Mouse (Mus musculus) testis, adult 2 months (tissue): Measurements from ENCODE around the gene Dus2. TPM values are rescaled to one million over a fixed set of nuclear protein-coding genes. Genes with fewer than 3 reads are reported as not detected.

Experiments
- H3K27ac ChIP-seq: fragments of 200-500 bp; 2 replicates; pipeline ENCODE4 v1.5.1; 2012; ENCODE audit warnings: low read depth, low read length; ENCODE audit not compliant: control insufficient read depth, insufficient read depth
- H3K27me3 ChIP-seq: fragments of 200-500 bp; 2 replicates; pipeline ENCODE4 v1.6.1; 2012; ENCODE audit warnings: mild to moderate bottlenecking, low read length, moderate library complexity; ENCODE audit not compliant: control insufficient read depth, insufficient read depth
- H3K36me3 ChIP-seq: fragments of 200-500 bp; 2 replicates; pipeline ENCODE4 v1.6.1; 2012; ENCODE audit warnings: mild to moderate bottlenecking, low read length; ENCODE audit not compliant: control insufficient read depth, insufficient read depth
- H3K4me1 ChIP-seq: fragments of 200-500 bp; 2 replicates; pipeline ENCODE4 v1.6.1; 2012; ENCODE audit warnings: low read length; ENCODE audit not compliant: control insufficient read depth, insufficient read depth
- H3K4me3 ChIP-seq: fragments of 200-500 bp; 2 replicates; pipeline ENCODE4 v1.5.1; 2012; ENCODE audit warnings: low read depth, mild to moderate bottlenecking, low read length, moderate library complexity, mixed read lengths; ENCODE audit not compliant: control insufficient read depth
- CTCF ChIP-seq: fragments of 200-500 bp; IDR thresholded peaks from 2 replicates; pipeline ENCODE4 v1.5.1; 2012; ENCODE audit warnings: low read depth, mild to moderate bottlenecking, inconsistent platforms, low read length, moderate library complexity; ENCODE audit not compliant: control insufficient read depth, insufficient read depth, insufficient replicate concordance
- POLR2A ChIP-seq: fragments of 200-500 bp; IDR thresholded peaks from 2 replicates; pipeline ENCODE4 v1.6.1; 2012; ENCODE audit warnings: low read depth, mild to moderate bottlenecking, inconsistent platforms, low read length, moderate library complexity; ENCODE audit not compliant: control insufficient read depth
- polyA plus RNA-seq: library from polyadenylated mRNA; depleted of rRNA; stranded (reverse); fragments of >200 nt; gene quantifications from 2 replicates; pipeline ENCODE4 v1.2.3, GENCODE M21; 2012

Gene Dus2
- polyA plus RNA-seq, 1 experiment: 11.4 TPM

DNA sequence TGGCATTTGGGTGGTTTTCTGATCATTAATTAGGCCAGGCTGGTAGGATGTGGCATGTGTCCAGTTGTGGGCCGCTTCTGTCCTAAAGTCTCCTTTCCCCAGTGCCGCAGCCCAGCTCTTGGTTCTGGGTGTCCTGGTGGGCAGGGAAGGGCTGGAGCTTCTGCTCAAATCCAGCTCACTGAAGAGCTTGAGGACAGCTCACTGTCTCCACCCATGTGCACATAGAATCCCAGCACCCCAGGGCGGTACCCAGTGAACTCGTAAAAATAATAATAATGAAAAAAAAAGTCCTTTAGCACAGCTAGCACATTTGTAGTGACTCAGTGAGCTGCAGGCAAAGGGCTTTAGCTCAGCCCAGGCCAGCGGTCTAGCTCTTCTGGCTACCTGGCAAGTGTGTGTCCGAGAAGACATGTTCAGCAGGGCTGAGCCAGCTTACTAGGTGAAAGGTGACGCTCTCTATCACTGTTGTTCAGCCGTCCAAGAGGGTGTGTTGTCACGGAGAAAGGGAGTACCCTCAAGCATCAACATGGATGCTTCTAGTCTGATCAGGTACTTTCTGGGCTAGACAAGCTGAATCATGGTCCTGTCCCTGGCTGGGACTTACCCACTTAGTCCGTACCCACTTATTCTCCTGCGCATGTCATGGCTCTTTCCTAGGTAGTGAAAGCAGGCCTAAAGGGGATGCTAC lies 55.9 kb downstream of the Dus2 start:
- Histone ChIP-seq H3K4me3 (no peak overlapping the region), H3K36me3 (no peaks in the 10 kb centered on the region), H3K4me1 (no peaks in the 10 kb centered on the region), H3K27ac (no peak overlapping the region), H3K27me3 (no peaks in the 10 kb centered on the region)
- TF ChIP-seq CTCF (no peak), POLR2A (no peak)

DNA sequence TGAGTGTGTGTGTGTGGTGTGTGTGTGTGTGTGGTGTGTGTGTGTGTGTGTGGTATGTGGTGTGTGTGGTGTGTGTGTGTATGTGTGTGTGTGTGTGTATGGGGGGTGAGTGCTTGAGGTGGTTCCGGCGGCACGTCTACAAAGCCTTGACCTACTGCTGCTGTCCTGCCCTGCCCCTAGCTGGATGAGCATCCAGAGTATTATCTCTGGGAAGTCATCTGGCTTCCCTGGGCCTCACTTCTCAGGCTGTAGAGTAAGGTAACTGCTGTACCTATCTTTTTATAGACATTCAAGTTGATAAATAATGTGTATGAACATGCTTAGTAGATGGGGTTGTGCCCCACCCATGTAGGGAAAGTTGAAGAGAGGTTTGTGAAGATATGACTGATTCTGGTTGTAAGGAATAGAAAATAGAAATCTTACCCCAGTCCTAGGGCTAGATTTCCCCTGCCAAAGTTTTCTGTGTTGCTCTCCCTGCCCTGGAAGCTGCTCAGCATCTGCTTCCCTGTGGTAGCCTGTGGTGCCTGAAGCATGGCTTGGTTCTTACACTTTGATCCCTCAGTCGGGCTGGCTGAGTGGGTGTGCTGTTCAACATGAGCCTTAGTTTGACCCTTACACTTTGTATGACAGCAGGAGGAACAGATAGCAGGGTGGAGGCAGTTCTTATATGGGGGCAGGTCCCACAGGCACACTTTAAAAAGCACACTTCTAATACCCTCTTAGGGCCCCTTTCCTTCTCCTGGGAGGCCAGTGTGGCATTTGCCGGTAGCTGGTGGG lies 56.9 kb downstream of the Dus2 start:
- no peaks in the 10 kb centered on the region for H3K27me3 ChIP-seq
- H3K27ac ChIP-seq: no peak overlapping the region
- TF ChIP-seq CTCF (no peak), POLR2A (no peak)
- H3K4me1 ChIP-seq: no peaks in the 10 kb centered on the region
- H3K4me3 ChIP-seq: no peak overlapping the region
- H3K36me3 ChIP-seq: no peaks in the 10 kb centered on the region

DNA sequence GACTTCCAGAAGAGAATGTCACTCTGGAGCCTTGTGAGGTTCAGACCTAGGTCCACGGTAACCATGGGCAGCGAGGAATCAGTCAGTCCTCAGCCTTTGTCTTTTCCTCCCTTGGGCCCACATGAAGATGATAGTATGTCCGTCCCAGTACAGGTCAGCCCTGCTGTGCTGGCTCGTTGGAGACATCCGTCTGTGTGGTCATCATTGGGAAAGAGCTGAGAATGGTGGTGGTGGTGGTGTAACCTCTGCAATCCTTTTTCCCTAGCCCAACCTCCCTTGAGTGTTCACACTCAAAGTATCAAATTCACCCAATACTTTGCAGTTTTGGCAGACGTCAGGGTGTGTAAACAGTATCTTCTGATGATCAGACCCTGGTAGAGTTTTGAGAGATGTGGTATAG lies 58.7 kb downstream of the Dus2 start:
- H3K36me3 ChIP-seq: no peaks in the 10 kb centered on the region; the same call in 1 of the 2 replicates
- TF ChIP-seq CTCF (no peak), POLR2A (no peak)
- H3K27ac ChIP-seq: no peak overlapping the region
- H3K27me3 ChIP-seq: no peaks in the 10 kb centered on the region
- H3K4me3 ChIP-seq: no peak overlapping the region
- no peaks in the 10 kb centered on the region for H3K4me1 ChIP-seq

DNA sequence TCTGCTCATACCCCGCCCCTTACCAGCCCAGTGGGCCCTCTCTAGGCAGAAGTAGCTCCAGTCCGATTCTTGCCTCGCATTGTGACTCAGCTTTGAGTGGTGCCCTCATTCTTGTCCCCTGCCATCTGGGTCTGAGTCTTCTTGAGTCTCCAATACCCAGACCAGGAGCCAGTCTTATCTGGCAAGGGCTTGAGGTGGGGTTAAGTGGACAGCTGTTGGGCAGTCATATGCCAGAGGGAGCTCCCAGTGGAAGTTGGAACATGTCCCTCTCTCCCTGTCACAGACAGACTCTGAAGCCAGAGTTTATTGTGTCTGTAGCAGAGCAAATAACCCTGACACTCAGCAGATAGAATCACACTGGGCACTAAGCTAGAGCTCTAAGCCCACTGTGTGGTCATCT lies 59.9 kb downstream of the Dus2 start:
- Histone ChIP-seq H3K36me3 (no peaks in the 10 kb centered on the region; the same call in 1 of the 2 replicates), H3K4me3 (no peak overlapping the region), H3K27ac (no peak overlapping the region), H3K27me3 (no peaks in the 10 kb centered on the region), H3K4me1 (no peaks in the 10 kb centered on the region)
- TF ChIP-seq CTCF: no peak
- TF ChIP-seq POLR2A: no peak

DNA sequence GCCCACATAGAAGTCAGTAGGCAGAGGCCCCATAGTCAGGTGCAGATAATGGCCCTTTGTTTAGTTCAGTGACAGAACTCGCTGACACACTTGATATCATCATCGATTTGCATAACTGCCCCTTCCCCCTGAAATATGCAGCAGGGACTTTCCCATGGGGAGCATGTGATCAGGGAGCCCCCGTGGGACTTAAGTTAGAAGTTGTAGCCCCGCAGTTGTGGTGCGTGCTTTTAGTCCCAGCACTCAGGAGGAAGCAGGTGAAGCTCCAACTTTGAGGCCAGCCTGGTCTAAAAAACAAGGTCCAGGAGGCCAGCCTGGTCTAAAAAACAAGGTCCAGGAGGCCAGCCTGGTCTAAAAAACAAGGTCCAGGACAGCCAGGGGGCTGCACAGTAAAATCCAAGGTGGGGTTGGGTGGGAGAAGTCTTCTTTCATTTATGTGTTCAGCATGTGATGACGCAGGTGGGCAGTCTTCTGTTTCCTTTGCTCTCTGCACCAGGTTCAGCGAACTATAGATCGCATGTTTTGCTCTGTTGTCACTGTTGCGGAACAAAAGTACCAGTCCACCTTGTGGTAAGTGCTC lies 61.5 kb downstream of the Dus2 start:
- Histone ChIP-seq H3K4me1 (no peaks in the 10 kb centered on the region), H3K36me3 (no peaks in the 10 kb centered on the region; the same call in 1 of the 2 replicates), H3K27ac (no peak overlapping the region), H3K4me3 (no peak overlapping the region), H3K27me3 (no peaks in the 10 kb centered on the region)
- TF ChIP-seq CTCF (no peak), POLR2A (no peak)

DNA sequence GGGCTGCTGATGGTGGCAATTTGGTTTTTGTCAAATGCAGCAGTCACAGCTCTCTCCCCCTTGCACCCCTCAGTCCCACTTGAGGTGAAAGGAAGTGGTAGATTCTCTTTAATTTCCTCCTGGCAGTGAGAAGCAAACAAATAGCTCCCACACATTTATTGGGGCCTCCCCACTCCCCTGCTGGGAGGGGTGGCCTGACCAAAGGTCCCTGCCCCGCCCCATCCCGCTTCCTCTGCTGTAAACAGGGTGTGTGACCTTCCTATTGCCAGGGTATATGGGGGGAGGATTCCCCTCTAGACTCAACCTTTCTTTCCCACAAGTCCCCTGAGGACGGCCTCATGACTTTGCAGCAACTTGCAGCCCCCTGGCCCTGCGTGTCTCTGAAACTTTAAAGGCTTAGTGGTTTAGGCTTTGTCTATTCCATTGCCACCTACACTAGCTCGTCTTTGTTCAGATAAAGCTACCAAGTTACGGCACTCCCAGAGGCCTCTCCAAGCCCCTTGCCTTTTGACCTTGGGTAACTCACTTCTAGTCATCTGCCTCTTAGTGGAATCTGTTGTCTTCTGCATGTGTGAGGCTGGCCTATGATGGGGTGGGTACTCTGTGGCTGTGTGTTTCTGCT lies 63.2 kb downstream of the Dus2 start:
- 0 out of 2 replicates have a peak overlapping the region, but pooled peaks have one; percentile 9 for H3K27ac ChIP-seq
- no peaks in the 10 kb centered on the region for H3K27me3 ChIP-seq
- no peaks in the 10 kb centered on the region; the same call in 1 of the 2 replicates for H3K36me3 ChIP-seq
- peaks cover 8% of the 10 kb centered on the region for H3K4me1 ChIP-seq
- no peak overlapping the region for H3K4me3 ChIP-seq
- TF ChIP-seq POLR2A (no peak), CTCF (no peak)

DNA sequence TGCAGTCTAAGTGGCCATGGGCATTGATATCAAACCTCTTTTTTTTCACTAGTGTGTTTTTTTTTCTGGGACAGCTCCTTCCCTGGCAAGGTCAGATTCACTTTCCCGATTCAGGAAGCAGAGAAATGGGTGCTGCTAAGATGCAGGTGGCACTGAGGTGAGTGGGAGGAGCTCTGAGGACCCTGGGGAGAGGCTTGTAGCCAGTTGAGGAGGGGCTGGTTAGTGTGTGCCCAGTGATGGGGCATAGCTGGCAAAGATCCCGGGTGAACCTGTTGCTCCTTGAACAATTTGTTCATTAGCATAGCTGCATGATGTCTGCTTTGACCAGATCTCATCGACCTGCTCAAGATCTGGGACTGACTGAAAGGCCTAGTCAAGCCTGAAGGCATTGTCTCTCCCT lies 63.9 kb downstream of the Dus2 start:
- H3K36me3 ChIP-seq: no peaks in the 10 kb centered on the region; the same call in 1 of the 2 replicates
- H3K27ac ChIP-seq: 0 out of 2 replicates have a peak overlapping the region, but pooled peaks have one; percentile 6
- TF ChIP-seq CTCF (no peak), POLR2A (no peak)
- no peaks in the 10 kb centered on the region for H3K27me3 ChIP-seq
- H3K4me1 ChIP-seq: peaks cover 10% of the 10 kb centered on the region
- H3K4me3 ChIP-seq: no peak overlapping the region
